Mouse (Mus musculus): Measurements from ENCODE around the gene Birc5. TPM values are rescaled to one million over a fixed set of nuclear protein-coding genes. Genes with fewer than 3 reads are reported as not detected.

Gene Birc5
- polyA plus RNA-seq, 1 experiment from 2014 or later = 395 TPM

GRCm38 (mm10) chr11:117847593-117848215 is 1.3 kb upstream of the Birc5 start:
- Histone ChIP-seq H3K4me3 (peak overlapping the region; percentile 89; the same call in 1 of the 2 replicates), H3K27ac (peak overlapping the region; percentile 93), H3K36me3 (peaks cover 24% of the 10 kb centered on the region), H3K27me3 (ENCODE audit: low read depth, poor library complexity, severe bottlenecking) (no peaks in the 10 kb centered on the region), H3K9me3 (replicated peaks) (no peaks in the 10 kb centered on the region), H3K4me1 (peaks cover 30% of the 10 kb centered on the region)
- DNase-seq (ENCODE audit: low spot score) = no peak
- WGBS = 79% methylated on average over 7 of the region's 7 CpGs

- peaks cover 31% of the 10 kb centered on the region for H3K36me3 ChIP-seq
- WGBS = 9% methylated on average over 19 of the region's 19 CpGs
- H3K4me3 ChIP-seq = peak overlapping the region; percentile 89
- no peaks in the 10 kb centered on the region for H3K9me3 ChIP-seq (replicated peaks)
- no peaks in the 10 kb centered on the region for H3K27me3 ChIP-seq (ENCODE audit: low read depth, poor library complexity, severe bottlenecking)
- peaks cover 30% of the 10 kb centered on the region for H3K4me1 ChIP-seq
- H3K27ac ChIP-seq = peak overlapping the region; percentile 93
- peak; percentile 62 for DNase-seq (ENCODE audit: low spot score)
Measured at GRCm38 (mm10) chr11:117848271-117848984, 623 bp upstream of the Birc5 start.

- Histone ChIP-seq H3K9me3 (replicated peaks) (no peaks in the 10 kb centered on the region), H3K4me3 (no peak overlapping the region), H3K27ac (no peak overlapping the region), H3K36me3 (peaks cover 73% of the 10 kb centered on the region), H3K27me3 (ENCODE audit: low read depth, poor library complexity, severe bottlenecking) (no peaks in the 10 kb centered on the region), H3K4me1 (peaks cover 25% of the 10 kb centered on the region)
- WGBS = 95% methylated on average over 3 of the region's 3 CpGs
- no peak for DNase-seq (ENCODE audit: low spot score)
Measured at GRCm38 (mm10) chr11:117852875-117853274, 3.8 kb downstream of the Birc5 start.

- H3K27ac ChIP-seq = no peak overlapping the region
- H3K36me3 ChIP-seq = peaks cover 80% of the 10 kb centered on the region
- peaks cover 17% of the 10 kb centered on the region for H3K4me1 ChIP-seq
- no peaks in the 10 kb centered on the region for H3K9me3 ChIP-seq (replicated peaks)
- 90% methylated on average over 9 of the region's 9 CpGs for WGBS
- no peak for DNase-seq (ENCODE audit: low spot score)
- no peak overlapping the region for H3K4me3 ChIP-seq
- peaks cover 13% of the 10 kb centered on the region for H3K27me3 ChIP-seq (ENCODE audit: low read depth, poor library complexity, severe bottlenecking)
Measured at GRCm38 (mm10) chr11:117854241-117854640, 5.2 kb downstream of the Birc5 start.

- Histone ChIP-seq H3K4me3 (no peak overlapping the region), H3K27ac (no peak overlapping the region), H3K4me1 (peaks cover 17% of the 10 kb centered on the region), H3K36me3 (peaks cover 79% of the 10 kb centered on the region), H3K9me3 (replicated peaks) (no peaks in the 10 kb centered on the region), H3K27me3 (ENCODE audit: low read depth, poor library complexity, severe bottlenecking) (peaks cover 24% of the 10 kb centered on the region)
- DNase-seq (ENCODE audit: low spot score) = no peak
- WGBS = 95% methylated on average over 5 of the region's 5 CpGs
Measured at GRCm38 (mm10) chr11:117855360-117855759, 6.3 kb downstream of the Birc5 start.

- no peaks in the 10 kb centered on the region for H3K9me3 ChIP-seq (replicated peaks)
- H3K27me3 ChIP-seq (ENCODE audit: low read depth, poor library complexity, severe bottlenecking) = peaks cover 30% of the 10 kb centered on the region
- peaks cover 73% of the 10 kb centered on the region for H3K36me3 ChIP-seq
- DNase-seq (ENCODE audit: low spot score) = no peak
- H3K27ac ChIP-seq = no peak overlapping the region
- H3K4me1 ChIP-seq = peaks cover 20% of the 10 kb centered on the region
- H3K4me3 ChIP-seq = no peak overlapping the region
- WGBS = 86% methylated on average over 1 of the region's 1 CpGs
Measured at GRCm38 (mm10) chr11:117855975-117856374, 6.9 kb downstream of the Birc5 start.

- 96% methylated on average over 10 of the region's 10 CpGs for WGBS
- Histone ChIP-seq H3K27ac (no peak overlapping the region), H3K36me3 (peaks cover 58% of the 10 kb centered on the region)
Measured at GRCm38 (mm10) chr11:117857462-117857861, 8.4 kb downstream of the Birc5 start.

GRCm38 (mm10) chr11:117858392-117858791 is 9.3 kb downstream of the Birc5 start:
- H3K27me3 ChIP-seq (ENCODE audit: low read depth, poor library complexity, severe bottlenecking) = peaks cover 54% of the 10 kb centered on the region
- 57% methylated on average over 3 of the region's 3 CpGs for WGBS
- H3K9me3 ChIP-seq (replicated peaks) = no peaks in the 10 kb centered on the region
- H3K4me3 ChIP-seq = no peak overlapping the region
- H3K27ac ChIP-seq = no peak overlapping the region
- DNase-seq (ENCODE audit: low spot score) = no peak
- peaks cover 25% of the 10 kb centered on the region for H3K4me1 ChIP-seq
- peaks cover 49% of the 10 kb centered on the region for H3K36me3 ChIP-seq

More at GRCm38 (mm10) chr11:117857462-117857861, 8.4 kb downstream of the Birc5 start:
- Histone ChIP-seq H3K27me3 (ENCODE audit: low read depth, poor library complexity, severe bottlenecking) (peaks cover 45% of the 10 kb centered on the region), H3K4me1 (peaks cover 17% of the 10 kb centered on the region), H3K4me3 (no peak overlapping the region), H3K9me3 (replicated peaks) (no peaks in the 10 kb centered on the region)
- no peak for DNase-seq (ENCODE audit: low spot score)

- Histone ChIP-seq H3K27me3 (ENCODE audit: low read depth, poor library complexity, severe bottlenecking) (peaks cover 64% of the 10 kb centered on the region), H3K4me3 (peak within 1 kb of the TSS; percentile 16; the same call in 1 of the 2 replicates), H3K4me1 (peaks cover 39% of the 10 kb centered on the region), H3K36me3 (peaks cover 29% of the 10 kb centered on the region), H3K9me3 (replicated peaks) (no peaks in the 10 kb centered on the region), H3K27ac (no peak within 1 kb of the TSS)
- DNase-seq (ENCODE audit: low spot score) = no peak
- 4% methylated on average over 23 of the region's 23 CpGs for WGBS
Measured at GRCm38 (mm10) chr11:117860601-117861000, 11.6 kb downstream of the Birc5 start, which contains the start of gene Tmem235. Tmem235 (plus strand) TSS chr11:117860752.

GRCm38 (mm10) chr11:117863174-117863856 is 14.3 kb downstream of the Birc5 start:
- peaks cover 39% of the 10 kb centered on the region for H3K4me1 ChIP-seq
- 36% methylated on average over 11 of the region's 11 CpGs for WGBS

GRCm38 (mm10) chr11:117864805-117865204 is 15.8 kb downstream of the Birc5 start:
- peaks cover 37% of the 10 kb centered on the region for H3K4me1 ChIP-seq
- no peaks in the 10 kb centered on the region for H3K9me3 ChIP-seq (replicated peaks)
- peaks cover 66% of the 10 kb centered on the region for H3K27me3 ChIP-seq (ENCODE audit: low read depth, poor library complexity, severe bottlenecking)
- H3K36me3 ChIP-seq = no peaks in the 10 kb centered on the region
- H3K27ac ChIP-seq = no peak overlapping the region
- H3K4me3 ChIP-seq = no peak overlapping the region
- DNase-seq (ENCODE audit: low spot score) = no peak
- 67% methylated on average over 2 of the region's 2 CpGs for WGBS

More at GRCm38 (mm10) chr11:117863174-117863856, 14.3 kb downstream of the Birc5 start:
- Histone ChIP-seq H3K9me3 (replicated peaks) (no peaks in the 10 kb centered on the region), H3K27me3 (ENCODE audit: low read depth, poor library complexity, severe bottlenecking) (peaks cover 76% of the 10 kb centered on the region), H3K36me3 (peaks cover 3% of the 10 kb centered on the region; the same call in 1 of the 2 replicates), H3K4me3 (no peak overlapping the region), H3K27ac (no peak overlapping the region)
- DNase-seq (ENCODE audit: low spot score) = no peak

GRCm38 (mm10) chr11:117865988-117866387 is 16.9 kb downstream of the Birc5 start:
- DNase-seq (ENCODE audit: low spot score) = no peak
- Histone ChIP-seq H3K27ac (0 out of 2 replicates have a peak overlapping the region, but pooled peaks have one; percentile 3), H3K27me3 (ENCODE audit: low read depth, poor library complexity, severe bottlenecking) (peaks cover 54% of the 10 kb centered on the region), H3K9me3 (replicated peaks) (no peaks in the 10 kb centered on the region), H3K36me3 (no peaks in the 10 kb centered on the region), H3K4me1 (peaks cover 35% of the 10 kb centered on the region), H3K4me3 (no peak overlapping the region)
- WGBS = 59% methylated on average over 6 of the region's 6 CpGs
